Mouse (Mus musculus): Measurements from ENCODE around the gene Otulin. TPM values are rescaled to one million over a fixed set of nuclear protein-coding genes. Genes with fewer than 3 reads are reported as not detected.

The Otulin gene
- polyA plus RNA-seq, 1 experiment from 2014 or later: 26.2 TPM

DNA sequence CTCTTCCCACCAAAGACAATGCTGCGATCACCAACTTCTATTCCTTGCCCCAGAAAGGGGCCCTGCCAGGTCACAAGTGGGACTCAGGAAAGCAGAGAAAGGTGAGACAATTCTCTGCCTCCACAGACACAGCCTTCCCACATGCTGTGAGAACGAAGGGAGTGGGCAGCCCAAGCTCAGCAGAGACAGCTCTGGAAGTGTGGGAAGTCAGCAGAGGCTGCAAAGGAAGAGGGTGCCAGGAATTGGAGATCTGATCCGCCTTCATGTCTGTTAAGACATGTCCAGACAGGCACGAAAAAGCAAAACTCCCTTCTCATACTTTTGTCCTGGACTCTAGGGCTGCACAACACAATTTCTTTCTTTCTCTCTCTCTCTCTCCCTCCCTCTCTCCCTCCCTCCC, 38.8 kb upstream of the Otulin start:
- Histone ChIP-seq H3K27ac (ENCODE audit: poor library complexity, severe bottlenecking) (no peak overlapping the region), H3K4me2 (no peak overlapping the region), H3K27me3 (replicated peaks) (peaks cover 6% of the 10 kb centered on the region; the same call in 1 of the 2 replicates), H3K4me3 (no peak overlapping the region), H3K36me3 (no peaks in the 10 kb centered on the region), H3K9ac (no peak overlapping the region), H3K9me3 (replicated peaks) (no peaks in the 10 kb centered on the region), H3K4me1 (replicated peaks) (no peaks in the 10 kb centered on the region; the same call in 1 of the 2 replicates)
- ATAC-seq (ENCODE audit: insufficient number of reproducible peaks, low FRiP score): no peak
- 70% methylated on average over 4 of the region's 4 CpGs for WGBS

DNA sequence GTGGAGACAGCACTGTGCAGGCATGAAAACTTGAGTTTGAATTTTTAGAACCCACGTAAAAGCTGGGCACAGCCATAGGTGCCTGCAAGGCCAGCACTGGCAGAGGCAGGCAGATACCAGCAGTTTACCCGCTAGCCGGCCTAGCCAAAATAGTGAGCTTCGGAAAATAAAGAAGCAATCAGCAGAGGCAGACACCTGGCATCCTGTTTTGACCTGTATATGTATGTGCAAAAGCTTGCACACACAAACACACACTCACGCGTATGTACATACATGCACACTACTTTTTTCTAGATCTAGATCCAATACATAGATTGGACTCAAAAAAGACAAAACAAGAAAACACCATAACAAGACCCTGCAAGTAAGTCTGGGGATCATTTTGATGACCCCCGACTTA, 38.1 kb upstream of the Otulin start:
- Histone ChIP-seq H3K36me3 (no peaks in the 10 kb centered on the region), H3K4me3 (no peak overlapping the region), H3K27me3 (replicated peaks) (peaks cover 3% of the 10 kb centered on the region; the same call in 1 of the 2 replicates), H3K9me3 (replicated peaks) (no peaks in the 10 kb centered on the region), H3K27ac (ENCODE audit: poor library complexity, severe bottlenecking) (no peak overlapping the region), H3K9ac (no peak overlapping the region), H3K4me2 (no peak overlapping the region), H3K4me1 (replicated peaks) (no peaks in the 10 kb centered on the region; the same call in 1 of the 2 replicates)
- no peak for ATAC-seq (ENCODE audit: insufficient number of reproducible peaks, low FRiP score)
- WGBS: 91% methylated on average over 7 of the region's 7 CpGs

DNA sequence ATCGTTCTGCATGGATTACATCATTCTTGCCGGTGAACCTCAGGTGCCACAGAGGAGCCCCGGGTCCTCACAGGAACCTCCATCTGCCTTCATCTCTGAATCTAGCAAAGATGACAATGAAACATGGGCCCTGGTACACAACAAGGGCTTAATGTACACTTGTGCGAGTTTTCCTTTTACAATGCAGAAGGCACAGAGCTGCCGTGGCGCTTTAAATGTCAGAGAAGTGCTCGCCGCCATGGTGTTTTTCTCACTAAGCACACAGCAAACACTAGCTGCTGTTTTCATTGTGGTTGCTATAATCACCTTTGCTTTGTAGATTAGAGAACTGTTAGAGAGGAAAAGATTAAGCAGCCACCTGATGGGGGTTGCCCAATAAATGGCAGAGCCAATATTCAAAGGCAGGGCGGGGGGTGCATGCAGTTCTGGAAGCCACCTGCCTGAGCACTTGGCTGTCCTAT, 37.5 kb upstream of the Otulin start:
- Histone ChIP-seq H3K27me3 (replicated peaks) (no peaks in the 10 kb centered on the region), H3K4me3 (no peak overlapping the region), H3K27ac (ENCODE audit: poor library complexity, severe bottlenecking) (no peak overlapping the region), H3K9ac (no peak overlapping the region), H3K4me2 (no peak overlapping the region), H3K36me3 (no peaks in the 10 kb centered on the region), H3K9me3 (replicated peaks) (no peaks in the 10 kb centered on the region), H3K4me1 (replicated peaks) (no peaks in the 10 kb centered on the region; the same call in 1 of the 2 replicates)
- ATAC-seq (ENCODE audit: insufficient number of reproducible peaks, low FRiP score): no peak
- 83% methylated on average over 9 of the region's 9 CpGs for WGBS

DNA sequence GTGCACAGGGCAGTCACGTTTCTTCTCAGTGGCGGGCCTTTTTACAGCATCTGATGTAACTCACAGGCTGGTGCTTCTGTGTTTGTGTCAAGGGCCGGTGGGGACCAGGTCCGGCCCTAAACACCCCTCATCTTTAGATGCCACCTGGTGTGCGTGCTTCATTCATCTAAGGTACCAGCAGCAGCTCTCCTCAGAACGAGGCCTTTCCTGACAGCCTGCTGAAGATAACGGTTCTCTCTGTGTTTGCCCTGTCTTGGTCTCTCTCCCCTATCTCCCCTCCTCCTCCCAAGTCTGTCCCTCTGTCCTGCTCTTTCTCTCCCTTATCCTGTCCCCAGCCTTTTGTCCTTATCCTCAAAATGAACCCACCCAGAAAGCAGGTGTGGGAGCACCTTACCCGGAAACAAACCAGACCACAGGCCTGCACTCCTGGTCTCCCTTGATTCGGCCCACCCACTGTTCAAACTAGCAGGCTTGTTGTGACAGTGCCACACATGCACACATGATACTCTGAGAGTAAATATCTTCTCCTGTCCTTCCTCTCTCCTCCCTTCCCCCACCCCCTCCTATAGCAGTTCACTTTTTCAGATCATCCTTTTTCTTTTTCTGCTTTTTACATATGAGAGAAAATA, 36.5 kb upstream of the Otulin start:
- WGBS: 48% methylated on average over 9 of the region's 9 CpGs
- H3K9me3 ChIP-seq (replicated peaks): no peaks in the 10 kb centered on the region
- H3K4me3 ChIP-seq: no peak overlapping the region
- H3K27ac ChIP-seq (ENCODE audit: poor library complexity, severe bottlenecking): no peak overlapping the region
- H3K36me3 ChIP-seq: no peaks in the 10 kb centered on the region
- no peak overlapping the region for H3K9ac ChIP-seq
- no peak for ATAC-seq (ENCODE audit: insufficient number of reproducible peaks, low FRiP score)
- no peaks in the 10 kb centered on the region for H3K27me3 ChIP-seq (replicated peaks)
- H3K4me2 ChIP-seq: no peak overlapping the region
- no peaks in the 10 kb centered on the region for H3K4me1 ChIP-seq (replicated peaks)

DNA sequence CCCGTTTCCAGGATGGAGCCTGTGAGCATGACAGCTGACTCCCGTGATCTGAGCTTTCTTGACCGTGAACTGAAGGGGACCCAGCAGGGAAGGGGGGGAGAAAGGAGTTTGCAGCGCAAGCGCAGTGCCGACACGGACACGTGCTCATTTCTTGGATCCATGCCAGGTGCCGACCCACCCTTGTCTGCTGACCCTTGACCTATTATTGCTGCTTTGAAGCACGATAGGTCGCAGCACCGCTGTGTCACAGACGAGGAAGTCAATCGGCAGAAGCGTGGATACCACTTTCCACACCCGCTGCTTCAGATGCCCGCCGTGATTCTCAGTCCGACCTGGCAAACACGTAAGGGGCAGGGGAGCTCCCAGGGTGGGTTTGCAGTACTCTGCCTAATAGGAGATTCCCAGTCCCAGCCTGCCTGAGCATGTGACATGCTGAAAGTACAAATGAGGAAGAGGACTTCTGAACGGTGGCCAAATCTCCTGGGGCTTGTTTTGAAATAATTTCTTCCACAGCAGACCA, 35.0 kb upstream of the Otulin start:
- Histone ChIP-seq H3K4me2 (no peak overlapping the region), H3K9me3 (replicated peaks) (no peaks in the 10 kb centered on the region), H3K9ac (no peak overlapping the region), H3K36me3 (no peaks in the 10 kb centered on the region), H3K27me3 (replicated peaks) (no peaks in the 10 kb centered on the region), H3K4me3 (no peak overlapping the region), H3K27ac (ENCODE audit: poor library complexity, severe bottlenecking) (no peak overlapping the region), H3K4me1 (replicated peaks) (no peaks in the 10 kb centered on the region)
- 57% methylated on average over 21 of the region's 21 CpGs for WGBS
- no peak for ATAC-seq (ENCODE audit: insufficient number of reproducible peaks, low FRiP score)

DNA sequence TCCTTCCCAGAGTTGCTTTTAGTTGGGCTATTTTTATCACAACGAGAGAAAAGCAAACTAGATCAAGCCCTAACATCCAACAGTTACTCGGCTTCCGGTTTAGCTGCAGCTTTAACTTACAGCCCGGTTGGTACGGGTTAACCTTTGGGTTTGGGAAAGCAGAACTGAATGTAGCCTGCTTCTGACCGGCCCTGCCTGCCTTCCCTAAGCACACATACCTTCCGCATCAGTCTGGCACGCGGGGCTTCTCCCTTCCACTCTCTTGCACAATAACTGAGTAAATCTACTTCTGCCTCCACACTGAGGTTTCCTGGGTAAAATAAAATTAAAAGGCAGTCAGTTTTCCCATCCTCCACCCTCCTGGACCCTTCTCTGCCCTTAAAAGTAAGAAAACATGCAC, 33.6 kb upstream of the Otulin start:
- Histone ChIP-seq H3K9ac (no peak overlapping the region), H3K27ac (ENCODE audit: poor library complexity, severe bottlenecking) (no peak overlapping the region), H3K36me3 (no peaks in the 10 kb centered on the region), H3K4me2 (no peak overlapping the region), H3K9me3 (replicated peaks) (no peaks in the 10 kb centered on the region), H3K4me1 (replicated peaks) (no peaks in the 10 kb centered on the region), H3K4me3 (no peak overlapping the region), H3K27me3 (replicated peaks) (no peaks in the 10 kb centered on the region)
- 83% methylated on average over 9 of the region's 9 CpGs for WGBS
- ATAC-seq (ENCODE audit: insufficient number of reproducible peaks, low FRiP score): no peak

DNA sequence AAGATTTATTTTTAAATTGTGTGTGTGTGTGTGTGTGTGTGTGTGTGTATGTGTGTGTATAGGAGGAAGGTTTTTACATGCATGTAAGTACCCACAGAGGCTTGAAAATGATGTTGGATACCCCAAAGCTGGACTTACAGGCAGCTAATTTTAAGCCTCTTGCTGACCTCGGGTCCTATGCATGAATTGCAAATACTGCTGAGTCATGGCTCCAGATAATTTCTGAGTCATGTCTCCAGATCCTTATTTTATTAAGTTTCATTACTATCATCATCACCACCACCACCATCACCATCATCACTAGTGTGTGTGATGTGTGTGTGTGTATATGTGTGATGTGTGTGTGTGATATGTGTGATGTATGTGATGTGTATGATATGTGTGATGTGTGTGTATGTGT, 32.2 kb upstream of the Otulin start:
- no peak for ATAC-seq (ENCODE audit: insufficient number of reproducible peaks, low FRiP score)
- Histone ChIP-seq H3K4me1 (replicated peaks) (no peaks in the 10 kb centered on the region), H3K27me3 (replicated peaks) (no peaks in the 10 kb centered on the region), H3K36me3 (no peaks in the 10 kb centered on the region), H3K4me2 (no peak overlapping the region), H3K4me3 (no peak overlapping the region), H3K27ac (ENCODE audit: poor library complexity, severe bottlenecking) (no peak overlapping the region), H3K9ac (no peak overlapping the region), H3K9me3 (replicated peaks) (0 out of 2 replicates have a peak, but pooled peaks cover 8% of the 10 kb centered on the region)
- 83% methylated on average over 1 of the region's 1 CpGs for WGBS

DNA sequence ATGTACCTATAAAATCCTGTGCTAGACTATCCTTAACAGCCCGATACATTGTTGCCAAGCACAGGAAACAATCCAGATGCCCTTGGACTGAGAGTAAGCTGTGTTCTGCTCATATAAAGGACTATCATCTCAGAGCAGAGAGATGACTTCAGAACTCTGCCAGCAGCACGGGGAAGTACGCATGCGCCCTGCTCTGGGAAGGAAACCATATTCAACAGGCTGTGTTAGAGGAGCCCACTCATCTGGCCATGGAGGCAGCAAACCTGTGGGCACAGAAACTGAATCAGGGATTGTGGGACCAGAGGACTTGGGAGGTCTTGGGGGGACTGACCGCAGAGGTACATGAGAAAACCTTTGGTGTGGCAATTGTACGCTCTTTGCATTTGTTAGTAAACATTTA, 31.2 kb upstream of the Otulin start:
- 0 out of 2 replicates have a peak, but pooled peaks cover 4% of the 10 kb centered on the region for H3K27me3 ChIP-seq (replicated peaks)
- no peaks in the 10 kb centered on the region for H3K4me1 ChIP-seq (replicated peaks)
- no peak for ATAC-seq (ENCODE audit: insufficient number of reproducible peaks, low FRiP score)
- H3K27ac ChIP-seq (ENCODE audit: poor library complexity, severe bottlenecking): no peak overlapping the region
- no peak overlapping the region for H3K4me3 ChIP-seq
- no peaks in the 10 kb centered on the region for H3K36me3 ChIP-seq
- H3K4me2 ChIP-seq: no peak overlapping the region
- 82% methylated on average over 6 of the region's 6 CpGs for WGBS
- H3K9ac ChIP-seq: no peak overlapping the region
- H3K9me3 ChIP-seq (replicated peaks): 0 out of 2 replicates have a peak, but pooled peaks cover 8% of the 10 kb centered on the region

DNA sequence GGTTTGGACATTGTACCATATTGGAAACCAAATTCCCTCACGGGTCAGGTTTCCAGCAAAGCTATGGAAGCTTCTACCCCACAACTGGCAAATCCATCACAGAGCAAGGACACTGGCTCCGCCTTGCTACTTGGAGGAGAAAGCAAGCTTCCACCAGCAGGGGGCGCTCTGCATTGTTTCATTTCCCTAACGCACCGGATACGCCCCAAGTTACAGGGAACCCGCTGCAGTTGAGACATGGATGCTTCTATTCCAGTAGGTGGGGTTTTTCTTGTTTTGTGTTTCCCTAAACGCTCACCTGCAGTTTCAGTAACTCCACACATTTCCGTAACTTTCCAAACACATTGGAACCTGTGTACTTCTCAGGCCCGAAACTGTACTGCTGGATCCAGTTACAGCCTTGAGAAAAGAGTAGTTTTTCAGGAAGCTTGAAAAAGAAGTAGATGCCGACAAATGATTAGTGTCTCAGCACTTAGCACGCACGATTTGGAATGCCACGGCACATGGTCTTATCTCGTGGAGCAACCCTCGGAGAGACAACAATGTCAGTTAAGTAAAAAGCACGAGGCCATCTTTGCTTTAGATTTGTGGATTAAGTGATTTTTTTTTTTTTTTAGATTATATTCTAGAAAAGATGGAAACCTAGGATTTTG, 29.2 kb upstream of the Otulin start:
- Histone ChIP-seq H3K9me3 (replicated peaks) (0 out of 2 replicates have a peak, but pooled peaks cover 8% of the 10 kb centered on the region), H3K27me3 (replicated peaks) (0 out of 2 replicates have a peak, but pooled peaks cover 7% of the 10 kb centered on the region), H3K4me2 (no peak overlapping the region), H3K4me1 (replicated peaks) (no peaks in the 10 kb centered on the region), H3K27ac (ENCODE audit: poor library complexity, severe bottlenecking) (no peak overlapping the region), H3K9ac (no peak overlapping the region), H3K4me3 (no peak overlapping the region), H3K36me3 (no peaks in the 10 kb centered on the region)
- ATAC-seq (ENCODE audit: insufficient number of reproducible peaks, low FRiP score): no peak
- 29% methylated on average over 17 of the region's 17 CpGs for WGBS

DNA sequence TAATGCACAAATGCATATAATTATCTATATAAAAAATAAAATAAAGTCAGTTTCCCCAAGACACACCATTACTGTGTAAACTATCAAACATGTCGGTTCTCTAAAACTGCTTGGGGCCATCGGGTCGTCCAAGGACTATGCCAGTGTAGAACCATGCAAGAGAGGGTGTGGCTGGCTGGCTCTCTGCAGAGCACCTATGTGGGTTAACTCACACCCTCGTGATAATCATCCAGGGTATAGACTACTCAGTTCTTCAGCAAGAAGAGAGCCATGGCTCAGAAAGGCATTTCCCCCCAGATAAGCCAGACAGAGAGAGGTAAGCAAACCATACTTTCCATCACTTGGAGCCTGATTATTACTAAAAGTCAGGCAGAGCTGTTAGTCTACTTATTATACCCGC, 28.6 kb upstream of the Otulin start:
- Histone ChIP-seq H3K27me3 (replicated peaks) (0 out of 2 replicates have a peak, but pooled peaks cover 7% of the 10 kb centered on the region), H3K4me1 (replicated peaks) (no peaks in the 10 kb centered on the region), H3K36me3 (no peaks in the 10 kb centered on the region), H3K9me3 (replicated peaks) (0 out of 2 replicates have a peak, but pooled peaks cover 8% of the 10 kb centered on the region), H3K27ac (ENCODE audit: poor library complexity, severe bottlenecking) (no peak overlapping the region), H3K9ac (no peak overlapping the region), H3K4me3 (no peak overlapping the region), H3K4me2 (no peak overlapping the region)
- ATAC-seq (ENCODE audit: insufficient number of reproducible peaks, low FRiP score): no peak
- WGBS: 71% methylated on average over 5 of the region's 5 CpGs

DNA sequence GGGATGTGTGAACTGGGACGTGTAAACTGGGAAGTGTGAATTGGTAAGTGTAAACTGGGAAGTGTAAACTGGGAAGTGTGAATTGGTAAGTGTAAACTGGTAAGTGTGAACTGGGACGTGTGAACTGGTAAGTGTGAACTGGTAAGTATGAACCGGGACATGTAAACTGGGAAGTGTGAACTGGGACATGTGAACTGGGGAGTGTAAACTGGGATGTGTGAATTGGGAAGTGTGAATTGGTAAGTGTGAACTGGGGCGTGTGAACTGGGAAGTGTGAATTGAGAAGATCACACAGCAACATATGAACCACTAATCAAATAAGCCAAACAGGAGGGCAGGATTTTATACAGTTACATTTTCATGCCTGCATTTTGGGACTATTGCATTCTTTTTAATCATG, 27.9 kb upstream of the Otulin start:
- Histone ChIP-seq H3K36me3 (no peaks in the 10 kb centered on the region), H3K9ac (no peak overlapping the region), H3K4me2 (no peak overlapping the region), H3K9me3 (replicated peaks) (0 out of 2 replicates have a peak, but pooled peaks cover 8% of the 10 kb centered on the region), H3K4me3 (no peak overlapping the region), H3K27me3 (replicated peaks) (0 out of 2 replicates have a peak, but pooled peaks cover 7% of the 10 kb centered on the region), H3K4me1 (replicated peaks) (no peaks in the 10 kb centered on the region), H3K27ac (ENCODE audit: poor library complexity, severe bottlenecking) (no peak overlapping the region)
- ATAC-seq (ENCODE audit: insufficient number of reproducible peaks, low FRiP score): no peak
- whole genome bisulfite sequencing: 82% methylated on average over 4 of the region's 4 CpGs

All from heart, embryonic 12.5 days (tissue).